Mouse (Mus musculus) limb, embryonic 14.5 days (tissue): Measurements from ENCODE around the gene Pde10a. TPM values are rescaled to one million over a fixed set of nuclear protein-coding genes. Genes with fewer than 3 reads are reported as not detected.

Experiments used
- ATAC-seq: fragments of 200-750 bp; cut with Nextera tagmentation; 2 replicates; pipeline ENCODE4 v1.8.0; 2017; ENCODE audit warnings: low read depth, moderate number of reproducible peaks, moderate TSS enrichment; ENCODE audit not compliant: low FRiP score
- DNase-seq: peaks from one replicate; pipeline ENCODE4 v3.0.0-alpha.2; 2015; ENCODE audit warnings: low spot score
- H3K27ac ChIP-seq: fragments of 300-500 bp; sonication (generic); replicated peaks from 2 replicates; pipeline ENCODE4 v1.5.1; 2014; ENCODE audit warnings: low read depth, mild to moderate bottlenecking, low read length, moderate library complexity, mixed read lengths
- H3K27me3 ChIP-seq: fragments of 300-500 bp; sonication (generic); 2 replicates; pipeline ENCODE4 v1.6.1; 2014; ENCODE audit warnings: low read length, mixed read lengths; ENCODE audit not compliant: control insufficient read depth, insufficient read depth
- H3K36me3 ChIP-seq: fragments of 300-500 bp; sonication (generic); 2 replicates; pipeline ENCODE4 v1.6.1; 2014; ENCODE audit warnings: mild to moderate bottlenecking, low read length, moderate library complexity, mixed read lengths; ENCODE audit not compliant: control insufficient read depth, insufficient read depth
- H3K4me1 ChIP-seq: fragments of 300-500 bp; sonication (generic); 2 replicates; pipeline ENCODE4 v1.6.1; 2014; ENCODE audit warnings: antibody characterized with exemption, low read length, mixed read lengths; ENCODE audit not compliant: control insufficient read depth, insufficient read depth
- H3K4me2 ChIP-seq: fragments of 300-500 bp; sonication (generic); replicated peaks from 2 replicates; pipeline ENCODE4 v1.6.1; 2014; ENCODE audit warnings: low read depth, mild to moderate bottlenecking, low read length, moderate library complexity; ENCODE audit not compliant: severe bottlenecking
- H3K4me3 ChIP-seq: fragments of 300-500 bp; sonication (generic); replicated peaks from 2 replicates; pipeline ENCODE4 v1.5.1; 2014; ENCODE audit warnings: low read length
- H3K9ac ChIP-seq: fragments of 300-500 bp; sonication (generic); 2 replicates; pipeline ENCODE4 v1.6.1; 2014; ENCODE audit warnings: mild to moderate bottlenecking, low read depth, low read length, moderate library complexity; ENCODE audit not compliant: severe bottlenecking
- H3K9me3 ChIP-seq: fragments of 300-500 bp; sonication (generic); 2 replicates; pipeline ENCODE4 v1.6.1; 2016; ENCODE audit warnings: low read length; ENCODE audit not compliant: control insufficient read depth
- POLR2A ChIP-seq: fragments of 200-500 bp; IDR thresholded peaks from 2 replicates; pipeline ENCODE4 v1.8.0; 2012; ENCODE audit warnings: inconsistent platforms, mild to moderate bottlenecking, moderate library complexity, borderline replicate concordance; ENCODE audit not compliant: insufficient read depth, insufficient read length; ENCODE audit errors: extremely low read depth
- WGBS: fragments of 180-500 bp; shearing (Covaris S2); extraction: QIAGEN DNeasy Blood & Tissue Kit; methylation state at CpG from one replicate; pipeline ENCODE4 v1.1.7; 2014; 5-methylcytosine and 5-hydroxymethylcytosine counted together
- polyA plus RNA-seq, 2 experiments: library from polyadenylated mRNA; depleted of rRNA in 1 of 2; stranded (reverse) in 1 of 2; unstranded in 1 of 2; fragments of >200 nt; fragmentation: Nextera tagmentation in 1 of 2; extraction: Ambion mirVana in 1 of 2; gene quantifications; 2 replicates each; pipeline versions ENCODE4 v1.2.1 to v1.2.3; 2012 to 2014

The Pde10a gene
- polyA plus RNA-seq, 2 experiments: 3.8 to 5.0 TPM

DNA sequence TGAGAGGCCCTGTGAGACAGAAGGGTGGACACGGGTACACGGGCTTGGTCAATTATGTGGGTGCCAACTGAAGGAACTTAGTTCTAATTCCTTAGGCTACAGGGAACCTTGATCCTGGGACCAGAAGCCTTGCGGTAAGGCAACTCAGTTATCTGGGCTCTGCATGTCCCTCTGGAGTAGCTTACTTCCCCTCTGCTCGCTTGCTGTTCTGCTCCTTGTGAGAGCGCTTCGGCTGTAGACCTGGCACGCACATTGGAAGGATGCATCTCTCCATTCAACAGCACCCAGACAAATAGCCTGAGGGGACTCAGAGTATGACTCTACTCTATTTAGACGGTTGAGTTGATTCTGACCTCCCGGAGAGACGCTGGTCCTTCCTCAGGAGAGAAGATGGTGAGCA, 344.1 kb downstream of the Pde10a start:
- TF ChIP-seq POLR2A: no peak
- DNase-seq (no peak), ATAC-seq (no peak)
- Histone ChIP-seq H3K27ac (no peak overlapping the region), H3K4me3 (no peak overlapping the region), H3K36me3 (no peaks in the 10 kb centered on the region), H3K27me3 (no peaks in the 10 kb centered on the region), H3K9me3 (no peaks in the 10 kb centered on the region), H3K4me1 (no peaks in the 10 kb centered on the region), H3K9ac (no peak overlapping the region), H3K4me2 (no peak overlapping the region)
- 90% methylated on average over 10 of the region's 10 CpGs for WGBS

DNA sequence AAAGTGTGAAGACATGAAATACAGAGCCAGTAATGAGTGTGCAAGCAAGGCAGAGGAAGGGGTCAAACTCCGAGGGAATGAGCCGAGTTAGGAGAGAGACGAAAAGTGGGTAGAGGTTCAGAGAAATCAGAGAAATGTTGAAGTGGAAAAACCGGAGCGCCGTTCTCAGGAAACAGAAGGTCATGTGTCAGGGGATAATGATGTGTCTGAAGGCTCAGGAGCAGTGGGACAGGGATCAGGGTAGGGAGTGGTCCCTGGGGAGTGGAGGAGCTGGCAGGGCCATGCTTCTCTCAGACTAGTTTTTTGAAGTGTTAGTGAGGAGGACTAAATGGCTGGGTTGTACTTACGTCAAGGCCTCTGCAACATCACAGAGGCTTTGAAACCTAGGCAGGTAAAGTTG, 345.7 kb downstream of the Pde10a start:
- H3K27me3 ChIP-seq: no peaks in the 10 kb centered on the region
- no peak overlapping the region for H3K4me3 ChIP-seq
- H3K36me3 ChIP-seq: no peaks in the 10 kb centered on the region
- H3K4me1 ChIP-seq: no peaks in the 10 kb centered on the region
- 54% methylated on average over 7 of the region's 7 CpGs for whole genome bisulfite sequencing
- DNase-seq: no peak
- no peak for TF ChIP-seq POLR2A
- H3K9me3 ChIP-seq: no peaks in the 10 kb centered on the region
- no peak for ATAC-seq
- no peak overlapping the region for H3K9ac ChIP-seq
- H3K27ac ChIP-seq: no peak overlapping the region
- H3K4me2 ChIP-seq: no peak overlapping the region

DNA sequence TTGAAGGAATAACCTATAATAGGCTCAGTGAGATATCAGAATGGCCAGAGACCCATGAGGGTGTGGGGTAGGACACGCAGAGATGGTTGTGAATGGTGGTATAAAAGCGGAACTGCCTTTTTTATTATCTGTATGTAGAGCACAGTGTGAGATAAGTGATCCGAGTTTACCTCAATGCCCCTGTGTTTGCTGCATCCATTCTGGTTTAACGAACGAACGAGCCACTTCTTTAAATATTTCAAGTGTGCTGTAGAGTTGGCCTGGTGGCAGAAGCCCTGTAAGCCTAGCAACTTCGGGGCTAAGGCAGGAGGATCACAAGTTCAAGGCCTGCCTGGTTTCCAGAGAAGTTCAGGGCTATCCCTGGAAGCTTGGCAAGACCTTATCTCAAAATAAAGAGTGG, 346.2 kb downstream of the Pde10a start:
- Histone ChIP-seq H3K27me3 (no peaks in the 10 kb centered on the region), H3K4me3 (no peak overlapping the region), H3K36me3 (no peaks in the 10 kb centered on the region), H3K4me1 (no peaks in the 10 kb centered on the region), H3K9me3 (no peaks in the 10 kb centered on the region), H3K4me2 (no peak overlapping the region), H3K9ac (no peak overlapping the region), H3K27ac (no peak overlapping the region)
- DNase-seq: no peak
- WGBS: 84% methylated on average over 7 of the region's 7 CpGs
- no peak for TF ChIP-seq POLR2A
- ATAC-seq: no peak

DNA sequence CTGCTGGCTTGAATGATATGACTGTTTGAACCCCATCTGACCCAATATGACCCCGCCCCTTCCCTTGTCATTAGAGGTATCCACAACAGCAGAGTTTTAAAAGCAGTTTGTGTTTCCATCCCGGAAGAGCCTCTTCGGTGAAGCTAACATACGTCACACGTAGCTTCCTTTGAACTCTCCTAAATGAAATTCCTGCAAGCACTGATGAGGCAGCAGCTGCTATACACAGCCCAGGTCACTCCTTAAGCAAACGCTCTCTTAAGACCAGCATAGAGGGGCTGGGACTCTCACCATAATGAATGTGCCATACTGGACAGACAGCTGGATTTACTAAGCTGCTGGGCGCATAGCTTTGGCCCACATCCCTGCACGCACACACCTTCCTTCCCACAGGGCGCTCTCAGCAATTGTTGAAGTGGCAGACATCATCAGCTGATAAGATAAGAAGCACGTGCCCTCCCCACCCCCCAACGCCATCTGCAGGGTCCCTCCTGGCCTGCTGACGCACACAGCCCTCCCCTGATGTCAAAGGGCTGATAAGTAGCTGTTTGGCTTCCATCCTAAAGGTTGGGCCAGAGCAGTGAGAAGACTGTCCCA, 346.9 kb downstream of the Pde10a start:
- no peak for ATAC-seq
- no peak overlapping the region for H3K27ac ChIP-seq

DNA sequence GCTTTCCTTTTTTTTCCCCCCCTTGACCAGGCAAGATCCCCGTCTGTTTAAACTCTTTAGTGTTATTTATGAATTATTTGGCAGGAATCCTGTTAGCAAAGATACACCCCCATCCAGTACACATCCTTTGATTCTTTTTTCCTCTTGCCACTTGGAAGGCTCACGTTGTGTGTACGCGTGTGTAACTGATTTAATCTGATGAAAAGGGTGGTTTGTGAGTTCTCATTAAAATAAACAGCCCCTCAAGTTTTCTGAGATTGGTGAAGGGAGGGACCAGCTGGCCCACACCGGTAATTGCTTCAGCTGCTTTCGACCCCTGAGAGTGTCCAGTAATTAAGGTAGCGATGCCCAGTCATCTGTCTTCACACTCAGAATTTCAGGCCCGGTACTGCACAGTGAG, 347.4 kb downstream of the Pde10a start:
- no peak for ATAC-seq
- no peak for TF ChIP-seq POLR2A
- no peaks in the 10 kb centered on the region for H3K27me3 ChIP-seq
- no peak overlapping the region for H3K9ac ChIP-seq
- H3K4me3 ChIP-seq: no peak overlapping the region
- no peak for DNase-seq
- H3K4me1 ChIP-seq: no peaks in the 10 kb centered on the region
- WGBS: 39% methylated on average over 8 of the region's 8 CpGs
- no peaks in the 10 kb centered on the region for H3K9me3 ChIP-seq
- H3K4me2 ChIP-seq: no peak overlapping the region
- no peaks in the 10 kb centered on the region for H3K36me3 ChIP-seq
- no peak overlapping the region for H3K27ac ChIP-seq

More for the DNA sequence above, 346.9 kb downstream of the Pde10a start:
- H3K36me3 ChIP-seq: no peaks in the 10 kb centered on the region
- no peak overlapping the region for H3K4me2 ChIP-seq
- no peaks in the 10 kb centered on the region for H3K4me1 ChIP-seq
- 26% methylated on average over 12 of the region's 12 CpGs for WGBS
- no peaks in the 10 kb centered on the region for H3K27me3 ChIP-seq
- H3K4me3 ChIP-seq: no peak overlapping the region
- H3K9me3 ChIP-seq: no peaks in the 10 kb centered on the region
- no peak overlapping the region for H3K9ac ChIP-seq
- DNase-seq: no peak
- no peak for TF ChIP-seq POLR2A

DNA sequence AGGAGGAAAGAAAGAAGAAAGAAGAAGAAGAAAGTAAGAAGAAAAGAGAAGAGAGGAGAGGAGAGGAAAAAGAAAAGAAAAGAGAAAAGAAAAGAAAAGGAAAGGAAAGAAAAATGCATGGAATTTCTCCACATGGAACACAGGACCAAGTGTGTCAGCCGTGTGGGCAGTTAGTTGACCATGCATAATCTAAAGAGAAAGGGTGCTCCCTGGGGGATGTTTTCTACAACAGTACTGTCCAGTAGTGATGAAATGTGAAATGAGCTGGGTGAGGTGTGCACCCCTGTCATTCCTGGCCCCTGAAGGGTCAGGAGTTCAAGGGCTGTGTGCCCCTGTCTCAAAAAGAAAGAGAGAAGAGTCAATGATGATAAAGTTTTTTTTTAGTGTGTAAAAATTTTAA, 352.9 kb downstream of the Pde10a start:
- Histone ChIP-seq H3K4me1 (no peaks in the 10 kb centered on the region), H3K4me3 (no peak overlapping the region), H3K9me3 (no peaks in the 10 kb centered on the region), H3K27me3 (no peaks in the 10 kb centered on the region), H3K27ac (no peak overlapping the region), H3K36me3 (no peaks in the 10 kb centered on the region), H3K4me2 (no peak overlapping the region), H3K9ac (no peak overlapping the region)
- 73% methylated on average over 1 of the region's 1 CpGs for WGBS
- no peak for TF ChIP-seq POLR2A
- DNase-seq: no peak
- no peak for ATAC-seq
